Mouse (Mus musculus) c-Kit-negative CD71-positive TER-119-positive erythroid progenitor cells, embryonic 14.5 days (primary cell): ENCODE data around the gene Sppl2b.
"Not testable (repeated sequence)": the region's sequence is repeated elsewhere in the genome, so short reads cannot be mapped to it uniquely, and the experiment has no call there.

Source experiments
- DNase-seq: peaks from one replicate; pipeline ENCODE4 v3.0.0-alpha.2; 2013; ENCODE audit warnings: low read depth, low spot score

The Sppl2b gene

DNA sequence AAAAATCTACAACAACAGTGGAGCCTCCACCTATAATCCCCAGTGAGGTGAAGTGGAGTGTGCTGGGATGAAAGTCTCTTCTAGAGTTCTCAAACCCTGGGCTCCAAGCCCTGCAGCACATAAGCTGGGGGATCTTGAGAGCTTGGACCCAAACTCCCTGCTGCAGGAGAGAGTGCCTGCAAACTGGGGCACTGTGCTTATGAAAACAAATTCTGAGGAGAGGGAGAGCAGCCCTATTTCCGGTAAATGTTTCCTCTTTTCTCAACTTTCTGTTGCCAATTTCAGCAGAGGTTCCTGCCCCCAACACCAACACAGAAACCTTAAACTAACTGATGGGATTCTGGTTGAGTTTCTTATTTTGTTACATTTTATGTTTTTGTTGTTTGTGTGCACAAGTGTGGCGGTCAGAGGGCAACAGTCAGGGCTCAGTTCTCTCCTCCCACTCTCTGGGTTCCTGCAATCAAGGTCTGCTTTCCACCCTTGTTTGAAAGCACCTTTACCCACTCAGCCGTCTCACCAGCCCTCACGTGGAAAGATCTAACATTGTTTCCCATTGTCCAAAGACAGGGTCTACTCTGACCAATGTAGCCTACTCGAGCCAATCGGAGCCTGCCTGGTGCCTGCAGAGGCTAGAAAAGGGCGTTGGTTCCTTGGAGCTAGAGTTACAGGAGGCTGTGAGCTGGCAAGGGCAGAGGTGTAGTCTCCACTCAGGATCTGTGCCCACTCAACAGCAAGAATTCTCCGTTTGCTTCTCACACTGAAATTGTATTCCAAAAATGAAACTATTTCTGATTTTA is 31.0 kb upstream of the Sppl2b start:
- DNase-seq = no peak

GRCm38 (mm10) chr10:80824827-80825226 is 30.2 kb upstream of the Sppl2b start:
- DNase-seq = no peak

DNA sequence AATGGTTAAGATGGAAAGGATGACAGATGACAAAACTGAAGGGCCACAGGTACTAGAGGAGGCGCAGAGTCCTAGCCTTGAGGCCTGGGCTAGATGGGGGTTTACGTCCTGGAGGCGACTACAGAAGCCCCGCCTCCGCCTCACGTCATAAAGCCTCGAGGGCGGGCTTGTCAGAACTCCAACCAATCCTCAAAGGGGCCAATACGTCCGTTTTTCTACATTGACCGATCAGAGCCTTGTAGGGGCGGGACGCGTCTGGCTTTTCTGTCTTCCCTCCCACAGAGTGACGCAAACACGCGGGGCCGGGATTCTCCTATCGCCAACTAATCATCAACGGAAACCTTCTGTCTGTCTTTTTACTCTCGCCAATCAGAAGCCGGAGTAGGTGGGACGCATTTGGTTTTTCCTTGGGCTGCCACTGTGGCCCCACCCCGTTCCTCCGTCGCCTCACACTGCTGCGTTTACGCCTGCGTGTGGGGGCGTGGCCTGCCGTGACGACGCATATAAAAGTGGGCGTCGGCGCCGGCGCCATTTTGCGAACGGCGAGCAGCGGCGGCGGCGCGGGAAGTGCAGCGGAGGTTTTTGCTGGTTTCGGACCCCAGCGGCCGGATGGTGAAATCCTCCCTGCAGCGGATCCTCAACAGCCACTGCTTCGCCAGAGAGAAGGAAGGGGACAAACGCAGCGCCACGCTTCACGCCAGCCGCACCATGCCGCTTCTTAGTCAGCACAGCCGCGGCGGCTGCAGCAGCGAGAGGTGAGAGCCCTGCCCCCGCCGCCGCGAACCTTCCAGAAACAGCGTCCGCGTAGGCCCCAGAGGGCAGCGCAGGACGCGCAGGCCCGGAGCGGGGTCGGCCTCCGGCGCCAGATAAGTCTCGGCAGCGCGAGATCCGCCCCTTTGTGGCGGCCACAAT is 28.7 kb upstream of the Sppl2b start, which contains the start of gene Oaz1:
Gene Oaz1, plus strand, starts transcription at position 506 of the 912 bp plus-strand sequence.
- peak; percentile 100 for DNase-seq

DNA sequence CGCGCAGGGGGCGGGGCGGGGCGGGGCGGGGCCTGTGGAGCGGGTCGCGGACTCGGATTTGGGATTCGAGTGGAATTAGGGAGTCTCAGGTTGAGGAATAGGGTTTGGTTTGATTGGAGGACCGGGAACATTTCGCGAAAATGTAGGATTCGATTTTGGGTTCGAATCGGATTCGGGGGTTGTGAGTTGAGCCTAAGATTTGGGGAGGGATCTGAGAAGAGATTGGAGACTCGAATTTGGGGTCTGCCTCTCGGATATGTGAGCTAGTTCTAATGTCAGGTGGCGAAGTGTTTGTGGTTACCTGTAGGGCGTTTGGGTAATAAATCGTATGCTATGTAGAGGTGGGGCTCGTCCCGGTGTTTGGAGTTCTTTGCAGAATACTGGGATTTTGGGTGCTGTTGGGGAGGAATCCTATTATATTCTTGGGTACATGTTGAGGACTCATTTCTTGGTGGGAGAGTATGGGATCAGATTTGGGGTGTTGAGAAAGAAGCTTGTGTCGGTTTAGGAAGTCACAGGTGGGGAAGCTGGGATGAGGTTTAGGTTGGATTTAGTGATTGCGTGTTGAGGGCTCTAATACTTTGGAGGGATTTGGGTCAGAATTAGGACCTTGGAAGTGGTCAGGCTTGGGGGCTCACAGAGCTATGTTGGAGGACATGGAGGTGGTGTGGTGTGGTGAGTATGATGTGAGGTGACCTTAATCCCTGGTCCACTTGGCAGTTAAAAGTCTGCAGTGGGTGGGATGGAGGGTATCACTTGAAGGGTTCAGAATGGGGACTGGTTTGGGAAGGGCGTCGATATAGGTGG is 27.8 kb upstream of the Sppl2b start:
- no peak for DNase-seq

DNA sequence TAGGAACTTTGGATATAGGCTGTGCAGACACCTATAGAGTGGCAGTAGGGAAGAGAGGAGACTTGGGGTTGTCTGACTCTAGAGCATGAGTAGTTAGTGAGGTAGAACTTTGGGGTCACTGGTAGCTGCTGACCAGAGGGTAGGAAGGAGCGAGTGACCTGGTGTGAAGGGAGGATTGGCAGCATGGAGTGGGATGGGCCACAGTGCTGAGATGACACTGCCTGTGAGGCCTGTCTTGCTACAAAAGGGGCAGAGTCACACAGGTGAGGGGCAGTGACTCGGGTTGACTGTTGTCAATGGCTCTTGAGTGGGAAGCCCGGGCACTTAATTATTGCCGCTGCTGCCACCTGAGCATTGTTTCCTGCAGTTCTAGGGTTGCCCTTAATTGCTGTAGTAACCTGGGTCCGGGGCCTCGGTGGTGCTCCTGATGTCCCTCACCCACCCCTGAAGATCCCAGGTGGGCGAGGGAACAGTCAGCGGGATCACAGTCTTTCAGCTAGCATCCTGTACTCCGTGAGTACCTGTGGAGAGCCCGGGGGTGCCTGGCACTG is 27.1 kb upstream of the Sppl2b start:
- no peak for DNase-seq

DNA sequence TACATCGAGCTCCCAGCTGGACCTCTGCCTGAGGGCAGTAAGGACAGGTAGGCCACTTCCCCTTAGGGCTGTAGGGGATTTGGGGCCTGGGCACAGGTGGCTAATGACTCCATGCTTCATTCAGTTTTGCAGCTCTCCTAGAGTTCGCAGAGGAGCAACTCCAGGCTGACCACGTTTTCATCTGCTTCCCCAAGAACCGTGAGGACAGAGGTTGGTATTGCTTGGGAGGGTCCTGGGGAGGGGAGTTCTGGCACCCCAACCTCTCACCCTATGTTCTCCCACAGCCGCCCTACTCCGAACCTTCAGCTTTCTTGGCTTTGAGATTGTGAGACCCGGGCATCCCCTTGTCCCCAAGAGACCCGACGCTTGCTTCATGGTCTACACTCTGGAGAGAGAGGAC is 26.5 kb upstream of the Sppl2b start:
- not testable (repeated sequence) for DNase-seq

DNA sequence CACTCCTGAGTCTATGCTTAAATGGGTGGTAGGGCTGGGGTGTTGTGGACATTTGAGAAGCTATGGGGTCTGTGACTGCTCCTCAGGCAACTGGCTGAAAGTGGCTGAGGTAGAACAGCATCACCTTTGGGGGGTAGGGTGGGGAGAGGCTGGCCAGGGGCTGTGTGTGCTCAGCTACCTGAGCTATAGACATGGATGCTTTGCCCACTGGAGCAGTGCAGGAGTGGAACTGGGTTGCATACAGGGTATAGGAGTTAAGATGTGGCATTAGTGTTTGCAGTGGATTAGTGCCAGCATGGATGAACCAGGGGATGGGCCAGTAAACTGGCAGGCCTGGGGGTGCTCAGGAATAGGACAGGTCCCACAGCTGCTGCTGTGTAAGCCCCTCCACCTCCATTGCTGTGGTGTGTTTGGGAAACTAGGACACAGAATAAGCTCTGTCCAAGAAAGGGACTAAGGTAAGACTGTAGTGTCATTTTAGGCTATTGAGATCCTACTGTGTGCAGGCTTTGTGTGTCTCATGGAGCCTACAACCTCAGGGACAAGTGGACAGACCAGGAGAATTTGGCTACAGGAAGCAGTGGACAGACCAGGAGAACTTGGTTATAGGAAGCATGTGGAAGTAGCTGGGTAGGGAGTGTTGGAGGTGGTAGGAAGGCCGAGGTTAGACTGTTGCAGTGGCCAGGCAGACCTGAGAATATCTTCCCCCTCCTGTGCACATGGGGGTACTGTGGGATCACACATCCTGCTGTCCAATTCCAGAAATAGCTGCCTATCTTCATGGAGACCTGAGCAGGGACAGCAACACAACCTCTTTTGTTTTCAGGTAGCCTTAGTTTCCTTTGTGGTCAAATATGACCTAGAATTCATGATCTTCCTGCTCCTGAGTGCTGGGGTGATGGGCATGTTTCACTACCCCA is 25.5 kb upstream of the Sppl2b start:
- DNase-seq = no peak

DNA sequence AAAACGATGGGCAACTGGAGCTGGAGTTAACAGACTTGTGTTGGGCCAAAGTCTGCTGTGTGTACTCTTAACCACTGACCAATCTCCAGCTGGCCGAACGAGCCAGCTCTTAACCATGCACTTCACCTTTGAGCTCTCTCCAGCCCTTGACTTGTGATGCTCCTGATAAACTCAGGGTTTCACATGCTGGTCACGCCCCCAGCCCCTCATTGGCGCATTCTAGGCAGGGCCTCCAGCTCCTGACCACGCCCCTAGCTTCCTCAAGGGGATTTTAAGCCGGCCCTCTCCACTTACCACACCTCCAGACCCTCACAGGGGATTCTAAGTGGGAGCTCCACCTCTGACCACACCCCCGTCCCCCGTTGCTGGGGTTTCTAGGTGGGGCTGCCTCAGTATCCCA is 23.9 kb upstream of the Sppl2b start:
- peak; percentile 58 for DNase-seq

- DNase-seq = no peak
Measured at GRCm38 (mm10) chr10:80832818-80833217, 22.3 kb upstream of the Sppl2b start.

DNA sequence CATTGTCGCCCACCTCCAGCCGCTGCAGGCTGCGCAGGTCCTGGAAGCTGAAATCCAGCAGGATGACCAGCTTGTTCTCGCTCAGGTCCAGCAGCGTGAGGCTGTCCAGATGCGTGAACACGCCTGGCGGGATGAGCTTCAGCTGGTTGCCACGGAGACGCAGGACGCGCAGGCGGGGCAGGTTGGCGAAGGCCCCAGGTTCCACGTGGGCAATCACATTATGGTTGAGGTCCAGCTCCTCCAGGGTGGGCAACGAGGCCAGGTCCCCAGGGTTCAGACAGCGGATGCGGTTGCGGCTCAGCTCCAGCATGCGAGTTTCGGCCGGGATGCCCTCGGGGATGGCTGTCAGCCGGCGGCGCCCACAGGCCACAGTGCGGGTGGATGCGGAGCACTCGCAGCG is 19.5 kb upstream of the Sppl2b start:
- no peak for DNase-seq

- no peak for DNase-seq
Measured at GRCm38 (mm10) chr10:80836949-80837379, 18.1 kb upstream of the Sppl2b start.

DNA sequence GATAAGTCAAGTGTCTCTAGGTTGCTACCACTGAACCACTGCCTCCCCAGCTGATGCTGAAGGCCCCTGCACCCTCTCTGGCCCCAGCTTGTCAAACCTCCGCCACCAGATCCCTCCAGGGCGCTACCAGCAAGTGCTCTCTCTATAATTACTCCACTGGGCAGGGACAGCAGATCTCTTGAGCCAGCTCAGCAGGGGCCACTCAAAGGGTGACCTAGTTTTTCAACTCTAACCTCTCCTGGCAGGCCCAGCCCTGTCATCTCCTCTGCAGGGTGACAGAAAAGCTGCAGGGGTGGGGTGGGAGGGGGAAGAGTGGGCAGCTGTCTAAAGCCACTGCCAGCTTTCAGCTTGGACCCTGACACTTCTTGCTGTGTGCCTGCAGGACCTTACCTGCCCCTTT is 17.2 kb upstream of the Sppl2b start:
- DNase-seq = no peak

- DNase-seq = no peak
Measured at GRCm38 (mm10) chr10:80838346-80838912, 16.6 kb upstream of the Sppl2b start.

DNA sequence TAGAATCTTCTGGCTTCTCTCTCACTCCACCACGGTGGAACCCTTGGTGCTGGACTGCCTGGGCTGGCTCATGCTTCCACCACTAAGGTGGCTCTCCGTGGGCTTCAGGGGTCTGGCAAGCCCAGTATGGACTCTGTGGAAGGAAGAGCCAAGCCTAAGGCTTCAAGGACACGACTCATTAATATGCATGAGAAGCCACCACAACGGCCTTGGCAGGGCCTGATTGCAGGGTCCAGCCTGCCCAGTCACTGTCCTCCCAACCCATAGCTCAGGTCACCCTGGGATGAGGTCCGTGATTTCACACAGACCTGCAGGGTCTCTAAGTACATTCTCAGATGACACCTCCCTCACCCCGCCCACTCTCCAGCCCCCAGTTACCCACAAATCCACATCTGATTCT is 15.2 kb upstream of the Sppl2b start:
- no peak for DNase-seq

GRCm38 (mm10) chr10:80841685-80842084 is 13.4 kb upstream of the Sppl2b start:
- DNase-seq = no peak

GRCm38 (mm10) chr10:80842334-80842733 is 12.7 kb upstream of the Sppl2b start:
- DNase-seq = no peak

GRCm38 (mm10) chr10:80843087-80843930 is 11.8 kb upstream of the Sppl2b start:
- no peak for DNase-seq

- no peak for DNase-seq
Measured at GRCm38 (mm10) chr10:80843931-80844547, 11.0 kb upstream of the Sppl2b start, which contains the start of gene Lingo3. Gene Lingo3 (minus strand): TSS chr10:80844039.
